Mouse (Mus musculus) forebrain, embryonic 12.5 days (tissue): ENCODE measurements at regions not wholly inside any gene's neighbourhood (a gene's known extent, or its start where the extent isn't known, plus 50 kb on each side); places are given as distances from the start of the nearest gene placed in this dataset.

Experiments
- ATAC-seq: fragments of 200-750 bp; cut with Nextera tagmentation; 2 replicates; pipeline ENCODE4 v1.8.0; 2017; ENCODE audit warnings: moderate TSS enrichment; ENCODE audit not compliant: low FRiP score
- H3K27ac ChIP-seq: fragments of 300-500 bp; sonication (generic); 2 replicates; pipeline ENCODE4 v1.5.1; 2016; ENCODE audit warnings: mild to moderate bottlenecking
- H3K27me3 ChIP-seq: fragments of 300-500 bp; sonication (generic); 2 replicates; pipeline ENCODE4 v1.6.1; 2016; ENCODE audit warnings: mild to moderate bottlenecking
- H3K36me3 ChIP-seq: fragments of 300-500 bp; sonication (generic); replicated peaks from 2 replicates; pipeline ENCODE4 v1.6.1; 2016; ENCODE audit warnings: mild to moderate bottlenecking
- H3K4me1 ChIP-seq: fragments of 300-500 bp; sonication (generic); 2 replicates; pipeline ENCODE4 v1.6.1; 2016
- H3K4me2 ChIP-seq: fragments of 300-500 bp; sonication (generic); 2 replicates; pipeline ENCODE4 v1.6.1; 2016; ENCODE audit warnings: mild to moderate bottlenecking, moderate library complexity
- H3K4me3 ChIP-seq: fragments of 300-500 bp; sonication (generic); replicated peaks from 2 replicates; pipeline ENCODE4 v1.5.1; 2016; ENCODE audit warnings: mild to moderate bottlenecking
- H3K9ac ChIP-seq: fragments of 300-500 bp; sonication (generic); 2 replicates; pipeline ENCODE4 v1.6.1; 2016; ENCODE audit warnings: mild to moderate bottlenecking
- H3K9me3 ChIP-seq: fragments of 300-500 bp; sonication (generic); 2 replicates; pipeline ENCODE4 v1.6.1; 2016
- WGBS: fragments of 180-500 bp; shearing (Covaris S2); methylation state at CpG from one replicate; pipeline ENCODE4 v1.1.7; 2016; 5-methylcytosine and 5-hydroxymethylcytosine counted together

DNA sequence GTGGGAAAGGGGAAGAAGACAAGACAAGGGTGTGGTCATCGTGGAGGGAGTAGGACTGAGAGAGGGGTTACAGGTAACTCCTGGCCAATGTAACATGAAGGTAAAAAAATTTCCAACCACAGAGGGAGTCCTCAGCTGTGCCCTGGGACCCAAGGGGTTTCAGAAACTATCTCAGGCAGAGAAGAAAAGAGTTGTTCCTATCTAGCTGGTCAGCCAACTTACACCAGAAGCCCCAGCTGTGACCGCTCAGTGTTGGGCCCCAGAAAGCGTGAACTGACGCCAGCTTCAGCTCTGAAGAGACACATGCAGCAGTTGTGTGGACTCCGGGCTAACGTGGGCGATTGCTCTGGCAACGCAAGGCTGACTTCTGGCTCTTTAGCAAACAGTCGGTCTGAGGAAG, 52.2 kb downstream of the Rhob start:
- H3K27me3 ChIP-seq, result no peaks in the 10 kb centered on the region
- no peak overlapping the region for H3K4me3 ChIP-seq
- ATAC-seq, result no peak
- 89% methylated on average over 9 of the region's 9 CpGs for WGBS
- no peaks in the 10 kb centered on the region for H3K9me3 ChIP-seq
- peaks cover 13% of the 10 kb centered on the region; the same call in 1 of the 2 replicates for H3K4me1 ChIP-seq
- no peak overlapping the region for H3K9ac ChIP-seq
- H3K27ac ChIP-seq, result no peak overlapping the region
- H3K4me2 ChIP-seq, result no peak overlapping the region
- H3K36me3 ChIP-seq, result no peaks in the 10 kb centered on the region

- WGBS, result 8% methylated on average over 7 of the region's 7 CpGs
- no peak for ATAC-seq
Observed at GRCm38 (mm10) chr12:8447025-8447424, 52.8 kb downstream of the Rhob start.

DNA sequence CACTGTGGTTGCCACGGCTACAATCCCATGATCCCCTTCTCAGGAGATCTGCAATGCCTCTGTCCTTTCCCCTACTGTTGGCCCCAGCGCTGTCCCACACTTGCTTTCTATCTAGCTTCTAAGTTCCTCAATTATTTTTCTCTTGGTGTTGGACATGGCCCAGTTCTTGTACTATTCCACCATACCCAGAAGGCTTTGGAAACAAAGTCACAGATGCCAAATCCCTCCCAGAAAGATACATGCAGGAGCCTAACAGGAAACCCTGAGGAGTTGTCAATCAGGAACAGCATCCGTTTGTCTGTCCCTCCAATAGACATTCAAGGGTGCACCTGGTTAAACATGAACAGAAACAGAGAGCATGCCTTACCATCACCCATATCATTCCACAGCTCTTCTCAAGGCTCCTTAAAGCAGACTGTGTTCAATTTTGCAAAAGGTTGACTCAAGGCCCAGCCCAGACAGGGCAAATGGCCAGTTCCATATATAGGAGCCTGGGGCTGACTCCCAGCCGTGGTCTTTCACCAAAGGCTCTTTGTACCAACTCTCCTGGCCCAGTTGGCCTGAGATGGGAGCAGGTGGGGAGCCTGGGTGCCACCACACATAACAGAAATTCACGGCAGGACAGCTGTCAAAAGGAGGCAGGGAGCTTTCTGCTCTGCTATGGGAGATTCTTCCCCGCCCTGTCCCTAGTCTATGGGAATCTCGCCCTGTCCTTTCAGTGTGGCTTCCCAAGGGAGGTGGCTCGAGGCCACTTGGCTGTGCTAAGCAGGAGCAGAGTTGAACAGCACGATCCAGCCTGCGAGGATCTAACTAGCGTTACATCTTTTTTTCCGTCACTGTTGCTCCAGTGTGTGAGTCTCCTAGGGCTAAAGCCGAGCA, 54.6 kb downstream of the Rhob start:
- no peaks in the 10 kb centered on the region for H3K27me3 ChIP-seq
- no peak overlapping the region for H3K9ac ChIP-seq
- H3K27ac ChIP-seq, result no peak overlapping the region
- no peaks in the 10 kb centered on the region for H3K4me1 ChIP-seq
- H3K9me3 ChIP-seq, result no peaks in the 10 kb centered on the region
- WGBS, result 83% methylated on average over 13 of the region's 13 CpGs
- no peak overlapping the region for H3K4me2 ChIP-seq
- H3K4me3 ChIP-seq, result no peak overlapping the region
- ATAC-seq, result no peak
- H3K36me3 ChIP-seq, result no peaks in the 10 kb centered on the region

More at GRCm38 (mm10) chr12:8447025-8447424, 52.8 kb downstream of the Rhob start:
- no peak overlapping the region for H3K4me3 ChIP-seq
- no peaks in the 10 kb centered on the region for H3K36me3 ChIP-seq
- no peak overlapping the region for H3K4me2 ChIP-seq
- H3K4me1 ChIP-seq, result peaks cover 8% of the 10 kb centered on the region; the same call in 1 of the 2 replicates
- H3K9ac ChIP-seq, result no peak overlapping the region
- H3K9me3 ChIP-seq, result no peaks in the 10 kb centered on the region
- H3K27ac ChIP-seq, result no peak overlapping the region
- H3K27me3 ChIP-seq, result no peaks in the 10 kb centered on the region

DNA sequence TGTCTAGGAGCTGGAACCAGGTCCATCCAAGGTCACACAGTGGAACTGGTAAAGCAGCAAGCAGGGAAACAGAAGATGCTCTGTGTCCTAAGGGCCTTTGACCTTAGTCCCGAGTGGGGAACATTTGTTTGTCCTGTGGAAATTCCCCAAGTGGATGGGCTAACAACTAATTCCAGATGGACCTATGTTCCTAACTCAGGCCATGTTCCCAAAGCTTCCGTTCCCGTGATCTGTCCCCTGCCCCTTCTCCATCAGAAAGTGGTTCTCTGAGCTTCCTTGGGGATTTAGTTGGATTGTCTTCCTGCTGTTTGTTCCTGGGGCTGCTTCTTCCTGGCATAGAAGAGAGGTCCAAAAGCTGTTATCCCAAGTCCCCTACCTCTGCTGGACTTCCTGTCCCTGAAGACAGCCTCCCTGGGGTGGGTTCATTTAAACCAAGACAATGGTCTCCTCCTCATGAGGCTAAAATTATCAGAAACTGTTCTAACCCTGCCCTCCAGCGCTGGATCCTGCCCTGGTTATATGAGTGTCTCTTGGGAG, 55.8 kb downstream of the Rhob start:
- no peak for ATAC-seq

DNA sequence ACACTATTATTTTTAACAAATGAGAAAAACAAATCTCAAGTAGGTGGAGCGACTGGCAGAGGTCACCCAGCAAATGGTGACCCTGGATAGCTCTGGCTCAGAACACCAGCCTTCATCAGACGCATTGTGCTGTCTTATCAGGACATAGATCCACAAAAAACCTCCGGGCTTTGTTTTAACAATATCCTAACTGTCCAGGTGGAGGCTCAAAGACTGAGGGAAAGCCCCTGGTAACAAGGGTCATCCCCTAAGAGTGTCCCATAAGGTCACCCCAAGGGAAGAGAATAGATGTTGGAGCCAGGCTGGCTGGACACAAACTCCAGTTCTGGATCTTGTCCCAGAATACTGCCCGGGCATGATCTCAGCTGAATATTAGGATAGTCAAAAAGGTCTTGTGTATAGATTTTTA, 56.6 kb downstream of the Rhob start:
- Histone ChIP-seq H3K9ac (no peak overlapping the region), H3K27me3 (no peaks in the 10 kb centered on the region), H3K4me2 (no peak overlapping the region), H3K4me3 (no peak overlapping the region), H3K36me3 (no peaks in the 10 kb centered on the region), H3K27ac (no peak overlapping the region), H3K9me3 (no peaks in the 10 kb centered on the region), H3K4me1 (no peaks in the 10 kb centered on the region)
- no peak for ATAC-seq
- 84% methylated on average over 4 of the region's 4 CpGs for WGBS

More for the DNA sequence above, 55.8 kb downstream of the Rhob start:
- H3K9me3 ChIP-seq, result no peaks in the 10 kb centered on the region
- H3K36me3 ChIP-seq, result no peaks in the 10 kb centered on the region
- no peak overlapping the region for H3K4me3 ChIP-seq
- H3K4me2 ChIP-seq, result no peak overlapping the region
- H3K9ac ChIP-seq, result no peak overlapping the region
- no peak overlapping the region for H3K27ac ChIP-seq
- no peaks in the 10 kb centered on the region for H3K4me1 ChIP-seq
- H3K27me3 ChIP-seq, result no peaks in the 10 kb centered on the region
- 72% methylated on average over 4 of the region's 4 CpGs for WGBS

DNA sequence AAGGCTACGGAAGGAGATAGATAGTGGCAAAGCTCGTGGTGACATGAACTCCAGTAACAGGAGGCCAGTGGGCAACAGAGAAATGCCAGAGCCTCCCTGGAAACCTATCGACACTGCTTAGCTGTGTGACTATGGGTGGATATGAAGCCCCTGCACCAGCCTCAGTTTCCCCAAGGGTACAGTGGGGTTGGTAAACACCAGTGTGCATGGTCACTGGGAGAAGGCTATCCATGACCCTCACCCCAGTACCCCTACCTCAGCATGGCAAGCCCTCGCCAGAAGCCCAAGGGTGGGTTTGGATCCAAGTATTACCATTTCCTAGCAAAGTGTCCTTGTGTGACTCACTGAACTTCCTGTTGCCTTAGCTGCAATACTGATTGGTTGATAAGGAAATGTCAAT, 58.5 kb downstream of the Rhob start:
- H3K4me1 ChIP-seq, result peaks cover 3% of the 10 kb centered on the region; the same call in 1 of the 2 replicates
- WGBS, result 94% methylated on average over 4 of the region's 4 CpGs
- no peaks in the 10 kb centered on the region for H3K27me3 ChIP-seq
- H3K36me3 ChIP-seq, result no peaks in the 10 kb centered on the region
- no peak overlapping the region for H3K27ac ChIP-seq
- no peak for ATAC-seq
- no peak overlapping the region for H3K9ac ChIP-seq
- H3K4me2 ChIP-seq, result no peak overlapping the region
- no peaks in the 10 kb centered on the region for H3K9me3 ChIP-seq
- H3K4me3 ChIP-seq, result no peak overlapping the region

DNA sequence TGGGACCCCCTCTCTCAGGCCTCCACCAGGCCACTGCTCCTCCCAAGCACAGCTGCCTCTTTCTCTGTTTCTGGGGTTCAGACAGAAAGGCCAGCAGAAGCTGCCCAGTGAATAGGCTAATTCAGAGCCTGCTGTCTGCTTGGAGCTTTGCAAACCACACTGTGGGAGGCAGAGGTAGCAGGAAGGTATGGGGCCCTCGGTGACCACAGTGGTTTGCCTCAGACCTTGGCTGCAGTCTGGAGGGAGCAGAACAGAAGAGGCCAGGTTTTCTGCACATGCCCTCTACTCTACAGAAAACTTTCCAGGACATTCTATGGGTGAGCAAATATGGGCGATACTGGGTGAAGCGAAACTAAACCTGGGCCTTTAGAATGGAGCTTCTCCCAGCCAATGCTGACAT, 59.4 kb downstream of the Rhob start:
- WGBS, result 77% methylated on average over 3 of the region's 3 CpGs
- no peak overlapping the region for H3K27ac ChIP-seq
- no peak for ATAC-seq

GRCm38 (mm10) chr12:8439957-8440356, 59.9 kb downstream of the Rhob start:
- no peak overlapping the region for H3K9ac ChIP-seq
- H3K4me2 ChIP-seq, result no peak overlapping the region
- no peak for ATAC-seq
- H3K9me3 ChIP-seq, result no peaks in the 10 kb centered on the region
- H3K4me1 ChIP-seq, result peaks cover 3% of the 10 kb centered on the region; the same call in 1 of the 2 replicates
- 81% methylated on average over 3 of the region's 3 CpGs for WGBS
- H3K4me3 ChIP-seq, result no peak overlapping the region
- no peaks in the 10 kb centered on the region for H3K36me3 ChIP-seq
- H3K27me3 ChIP-seq, result no peaks in the 10 kb centered on the region
- no peak overlapping the region for H3K27ac ChIP-seq

More for the DNA sequence above, 59.4 kb downstream of the Rhob start:
- no peak overlapping the region for H3K4me2 ChIP-seq
- H3K27me3 ChIP-seq, result no peaks in the 10 kb centered on the region
- no peaks in the 10 kb centered on the region for H3K9me3 ChIP-seq
- H3K36me3 ChIP-seq, result no peaks in the 10 kb centered on the region
- H3K9ac ChIP-seq, result no peak overlapping the region
- no peak overlapping the region for H3K4me3 ChIP-seq
- peaks cover 3% of the 10 kb centered on the region; the same call in 1 of the 2 replicates for H3K4me1 ChIP-seq

DNA sequence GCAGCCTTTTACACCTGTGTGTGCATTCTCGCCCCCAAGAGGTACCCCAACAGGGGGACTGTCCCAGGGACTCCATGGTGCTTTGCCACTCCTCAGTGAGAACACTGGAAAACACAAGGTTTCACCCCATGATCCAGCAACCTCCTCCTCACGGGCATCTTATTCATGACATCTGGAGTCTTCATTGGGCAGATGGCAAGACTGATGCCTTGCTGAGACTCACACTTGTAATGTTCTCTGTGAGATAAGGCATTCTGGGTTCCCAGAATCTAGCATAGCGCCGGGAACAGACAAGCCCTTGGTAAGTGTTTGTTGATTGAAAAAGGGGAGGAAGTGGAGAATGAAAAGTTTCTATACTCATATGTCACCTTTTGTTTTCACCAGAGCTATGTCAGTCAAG, 60.3 kb downstream of the Rhob start:
- Histone ChIP-seq H3K4me2 (no peak overlapping the region), H3K9me3 (no peaks in the 10 kb centered on the region), H3K27me3 (no peaks in the 10 kb centered on the region), H3K4me3 (no peak overlapping the region), H3K36me3 (no peaks in the 10 kb centered on the region), H3K27ac (no peak overlapping the region), H3K4me1 (peaks cover 3% of the 10 kb centered on the region; the same call in 1 of the 2 replicates), H3K9ac (no peak overlapping the region)
- no peak for ATAC-seq
- 82% methylated on average over 4 of the region's 4 CpGs for WGBS

- H3K9ac ChIP-seq, result no peak overlapping the region
- H3K4me2 ChIP-seq, result no peak overlapping the region
- no peaks in the 10 kb centered on the region for H3K27me3 ChIP-seq
- H3K4me3 ChIP-seq, result no peak overlapping the region
- H3K4me1 ChIP-seq, result peaks cover 3% of the 10 kb centered on the region; the same call in 1 of the 2 replicates
- ATAC-seq, result no peak
- no peaks in the 10 kb centered on the region for H3K9me3 ChIP-seq
- H3K36me3 ChIP-seq, result no peaks in the 10 kb centered on the region
- H3K27ac ChIP-seq, result no peak overlapping the region
- WGBS, result 84% methylated on average over 4 of the region's 4 CpGs
Observed at GRCm38 (mm10) chr12:8438638-8439037, 61.2 kb downstream of the Rhob start.

DNA sequence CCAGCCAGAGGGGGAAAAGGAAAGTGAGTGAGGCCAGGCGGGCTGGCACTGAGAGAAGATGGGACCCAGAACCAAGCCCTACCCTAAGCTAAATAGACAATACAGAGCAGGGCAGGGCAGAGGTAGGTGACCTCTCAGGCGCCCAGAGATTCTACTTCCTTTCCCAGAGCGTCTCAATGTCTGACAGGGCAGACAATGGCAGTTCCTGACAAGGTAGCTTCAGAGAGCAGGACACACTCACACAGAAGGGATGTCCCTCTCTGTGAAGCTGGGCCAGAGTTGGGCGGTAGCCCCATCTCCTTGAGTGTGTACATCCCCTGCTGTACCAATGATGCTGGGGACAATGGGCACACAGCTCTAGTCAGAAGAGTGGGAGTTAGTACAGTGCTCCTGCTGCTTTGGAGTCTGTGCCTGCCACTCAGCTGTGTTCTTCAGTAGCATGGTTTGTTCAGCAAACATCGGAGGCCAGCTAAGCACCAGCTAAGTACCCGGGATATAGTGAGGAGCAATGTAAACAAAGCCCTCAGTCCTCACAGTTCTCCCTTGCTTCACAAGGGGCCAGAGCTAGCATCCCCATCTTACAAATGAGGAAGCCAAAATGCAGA, 62.7 kb downstream of the Rhob start:
- H3K27ac ChIP-seq, result no peak overlapping the region
- H3K9me3 ChIP-seq, result no peaks in the 10 kb centered on the region
- no peak overlapping the region for H3K4me3 ChIP-seq
- no peak overlapping the region for H3K4me2 ChIP-seq
- H3K4me1 ChIP-seq, result peaks cover 12% of the 10 kb centered on the region
- H3K27me3 ChIP-seq, result no peaks in the 10 kb centered on the region
- H3K36me3 ChIP-seq, result no peaks in the 10 kb centered on the region
- WGBS, result 69% methylated on average over 6 of the region's 6 CpGs
- no peak for ATAC-seq
- H3K9ac ChIP-seq, result no peak overlapping the region

GRCm38 (mm10) chr12:8436553-8436952, 63.3 kb downstream of the Rhob start:
- Histone ChIP-seq H3K9ac (no peak overlapping the region), H3K36me3 (no peaks in the 10 kb centered on the region), H3K27ac (no peak overlapping the region), H3K4me3 (no peak overlapping the region), H3K9me3 (no peaks in the 10 kb centered on the region), H3K4me2 (no peak overlapping the region), H3K27me3 (no peaks in the 10 kb centered on the region), H3K4me1 (peaks cover 15% of the 10 kb centered on the region)
- no peak for ATAC-seq
- 73% methylated on average over 5 of the region's 5 CpGs for WGBS
